Mouse (Mus musculus): ENCODE data around the gene Prkch.

The Prkch gene

DNA sequence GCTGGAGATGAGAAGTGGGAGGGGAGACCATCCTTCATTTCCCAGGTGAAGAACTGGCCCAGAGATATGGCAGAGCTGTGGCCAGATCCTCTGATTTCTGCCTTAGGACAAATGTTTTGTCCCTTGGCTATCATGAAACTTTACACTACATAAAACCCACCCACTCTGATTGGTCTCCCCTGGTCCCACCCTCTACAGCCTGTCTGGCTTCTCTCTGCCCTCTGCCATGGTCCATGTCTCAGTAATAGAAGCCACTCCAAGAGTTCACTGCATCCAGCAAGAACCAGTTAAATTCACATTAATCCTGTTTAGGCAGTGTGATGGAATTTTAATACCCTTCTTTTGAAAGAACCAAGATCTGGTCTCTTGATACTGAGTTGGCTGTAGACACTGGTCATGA is 158.5 kb downstream of the Prkch start:
- in situ Hi-C loops (cut with MseI, MboI): no loop called here

DNA sequence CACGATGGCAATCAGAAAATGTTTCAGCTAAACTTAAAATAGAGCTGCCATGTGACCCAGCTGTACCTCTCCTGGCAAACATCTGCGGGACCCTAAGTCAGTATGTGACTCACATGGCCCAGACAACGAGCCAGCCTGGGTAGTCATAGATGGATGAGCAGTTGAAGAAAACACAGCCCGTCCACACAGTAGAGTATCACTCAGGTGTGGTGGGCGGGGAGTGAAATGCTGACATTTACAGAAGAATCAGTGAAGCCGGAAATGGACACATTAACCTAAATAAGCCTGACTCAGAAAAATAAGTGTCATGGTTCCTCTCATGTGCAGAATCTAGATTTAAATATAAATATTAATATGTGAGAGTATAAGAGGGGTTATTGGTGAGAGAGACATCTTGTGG is 161.5 kb downstream of the Prkch start:
- in situ Hi-C loops (cut with MseI, MboI): no loop called here

DNA sequence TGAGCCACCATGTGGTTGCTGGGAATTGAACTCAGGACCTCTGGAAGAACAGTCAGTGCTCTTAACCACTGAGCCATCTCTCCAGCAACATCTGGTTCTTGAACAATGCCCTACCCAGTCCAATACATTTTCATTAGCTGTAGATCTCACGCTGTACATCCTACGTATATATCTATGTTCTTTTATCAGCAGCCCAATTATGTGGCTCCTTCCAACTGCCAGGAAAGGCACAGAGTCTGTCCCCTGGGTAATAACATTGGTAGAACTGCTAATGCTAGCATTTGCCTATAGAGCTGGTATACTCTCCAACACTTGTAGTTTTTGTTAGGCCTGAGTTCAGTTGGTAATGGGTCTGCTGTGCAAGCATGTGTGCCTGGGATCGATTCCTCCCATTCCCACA is 163.8 kb downstream of the Prkch start:
- in situ Hi-C loops (cut with MseI, MboI): no loop called here

DNA sequence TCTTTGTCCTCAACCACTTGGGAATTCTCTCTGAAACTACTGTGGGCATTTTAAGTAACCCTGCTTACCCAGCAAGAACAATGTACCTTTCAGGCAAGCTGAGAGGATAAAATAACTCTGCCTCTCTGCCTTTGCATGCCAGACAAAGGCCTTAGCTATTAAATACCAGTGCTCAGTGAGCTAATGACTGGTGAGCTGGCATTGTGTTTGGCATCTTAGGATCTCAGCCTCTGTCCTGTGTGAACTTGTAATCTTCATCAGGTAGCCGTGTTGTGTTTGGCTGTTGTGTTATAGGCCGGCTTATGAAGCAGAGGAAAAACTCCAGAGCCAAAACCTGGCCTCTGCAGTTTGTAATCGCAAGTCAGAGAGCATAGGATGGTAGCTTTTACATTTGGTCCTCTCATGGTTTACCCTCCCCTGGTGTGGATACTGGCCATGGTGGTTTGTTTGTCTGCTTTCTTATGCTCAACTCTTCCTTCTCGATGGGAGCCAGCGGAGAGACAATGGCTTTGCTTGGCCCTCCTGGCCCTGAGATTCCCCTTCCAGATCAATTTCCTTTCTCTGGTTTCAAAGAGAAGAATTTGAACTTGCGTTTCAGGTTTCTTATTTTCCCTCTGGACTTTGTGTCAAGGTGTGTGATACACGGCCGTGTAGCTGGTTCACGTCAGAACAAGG is 170.0 kb downstream of the Prkch start:
- in situ Hi-C loops (cut with MseI, MboI): no loop called here

DNA sequence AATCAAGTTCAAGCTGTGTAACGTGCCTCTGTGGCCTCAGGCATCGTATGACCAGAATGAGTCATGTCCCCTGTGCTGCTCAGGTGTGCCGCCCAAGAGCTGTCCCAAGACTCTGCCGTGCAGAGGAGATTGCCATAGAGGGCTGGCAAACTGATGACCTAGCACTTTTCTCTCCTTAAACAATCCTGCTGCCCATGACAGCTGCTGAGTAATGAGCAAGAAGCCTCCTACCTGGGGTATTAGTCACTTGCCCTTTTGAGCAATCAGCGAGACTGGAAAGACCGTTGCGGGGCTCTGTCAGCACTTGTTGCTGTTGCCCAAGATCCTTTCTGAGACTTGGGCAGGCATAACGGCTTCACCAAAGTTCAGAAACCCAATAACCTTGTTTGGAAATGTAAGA is 171.1 kb downstream of the Prkch start:
- in situ Hi-C loops (cut with MseI, MboI): no loop called here

DNA sequence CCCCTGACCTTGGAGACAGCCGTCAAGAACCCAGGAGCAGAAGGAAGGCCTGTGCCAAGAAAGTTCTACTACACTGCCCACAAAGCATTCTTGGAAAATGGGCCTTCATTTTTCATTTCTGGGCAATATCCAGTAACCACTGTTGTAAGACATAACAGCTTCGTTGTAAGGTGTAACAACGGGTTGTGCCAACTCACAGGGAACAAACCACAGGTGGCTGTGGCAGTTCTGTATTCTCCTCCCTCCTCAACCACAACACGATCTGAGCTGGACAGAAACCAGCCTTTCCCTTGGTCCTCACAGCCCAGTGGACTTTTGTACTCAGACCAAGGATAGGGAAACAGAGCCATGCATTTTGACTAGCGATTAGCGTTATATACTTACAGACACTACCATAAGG is 171.9 kb downstream of the Prkch start:
- in situ Hi-C loops (cut with MseI, MboI): no loop called here

DNA sequence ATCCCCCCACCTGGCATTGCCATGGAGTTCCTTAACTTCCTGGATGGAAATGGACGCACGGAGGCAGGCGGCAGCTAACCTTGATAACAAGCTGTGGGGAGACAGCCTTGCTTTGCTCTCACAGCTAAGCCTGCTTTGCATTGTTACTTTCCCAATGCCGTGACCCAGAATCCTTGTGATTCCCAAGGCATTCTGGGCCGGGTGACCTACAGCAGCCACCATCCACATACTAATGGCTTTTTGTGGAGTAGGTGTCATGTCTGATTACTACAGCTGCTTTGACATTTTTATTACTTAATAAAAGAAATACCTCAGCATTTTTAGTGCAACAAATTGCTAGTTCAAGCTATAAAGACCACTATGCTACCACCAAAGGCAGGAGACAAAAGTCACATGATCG is 177.4 kb downstream of the Prkch start:
- in situ Hi-C loops (cut with MseI, MboI): no loop called here

DNA sequence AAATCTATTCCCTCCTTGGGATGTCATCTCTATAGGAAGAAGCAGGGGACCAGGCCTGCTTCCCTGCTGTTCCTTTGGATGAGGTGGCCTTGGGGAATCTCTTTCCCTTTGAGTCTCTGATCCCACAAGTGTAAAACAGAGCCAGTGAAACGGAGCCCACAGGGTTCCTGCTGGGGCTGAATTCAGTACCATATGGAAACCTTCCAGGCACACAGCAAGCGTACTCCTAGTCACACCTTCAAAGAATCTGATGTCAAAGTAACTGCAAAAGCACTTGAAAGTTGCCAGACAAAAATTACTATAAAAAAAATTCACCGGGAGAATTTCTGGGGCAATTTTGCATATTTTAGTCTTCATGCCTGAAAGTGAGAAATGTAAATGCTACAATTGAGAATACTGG is 178.2 kb downstream of the Prkch start:
- in situ Hi-C loops (cut with MseI, MboI): no loop called here

DNA sequence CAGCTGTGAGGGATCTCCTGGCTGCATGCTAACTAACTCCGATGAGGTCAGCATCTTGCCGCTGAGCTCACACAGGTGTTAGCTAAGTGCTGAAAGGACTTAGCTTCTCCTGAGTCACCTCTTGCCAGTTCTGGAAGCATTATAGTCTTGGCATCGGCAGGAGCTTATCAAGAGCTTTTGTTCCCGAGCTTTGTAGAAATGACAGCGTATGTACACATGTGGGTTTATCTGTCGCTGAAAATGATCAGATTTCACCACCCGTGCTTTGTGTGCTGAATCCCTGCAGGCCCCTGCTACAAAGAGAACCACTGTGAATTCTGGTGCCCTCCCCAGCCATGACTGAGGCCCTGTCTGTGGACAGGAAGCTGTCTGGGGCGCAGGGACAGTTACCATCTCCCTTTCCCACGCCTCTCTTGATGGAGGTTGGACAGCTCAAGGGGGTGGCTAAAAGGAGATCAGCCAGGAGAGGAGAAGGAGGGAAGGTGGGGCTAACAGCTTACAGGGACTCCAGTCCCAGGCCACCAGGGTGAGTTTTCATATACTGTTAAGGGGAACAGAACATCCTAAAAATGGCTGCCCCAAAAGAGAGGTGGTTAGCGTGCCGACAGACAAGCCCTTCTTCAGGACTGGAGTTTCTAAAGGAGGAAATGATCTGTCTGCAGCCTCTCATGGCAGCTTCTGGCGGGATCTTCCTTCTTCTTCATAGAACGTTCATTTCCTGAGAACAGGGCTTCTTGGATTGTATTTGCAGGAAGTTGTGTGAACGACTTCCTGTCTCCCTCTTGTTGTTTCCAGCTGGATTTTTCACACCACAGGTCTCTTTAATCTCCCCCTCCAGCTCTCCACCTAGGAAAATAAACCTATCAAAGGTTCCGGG is 180.3 kb downstream of the Prkch start:
- in situ Hi-C loops (cut with MseI, MboI): no loop called here

DNA sequence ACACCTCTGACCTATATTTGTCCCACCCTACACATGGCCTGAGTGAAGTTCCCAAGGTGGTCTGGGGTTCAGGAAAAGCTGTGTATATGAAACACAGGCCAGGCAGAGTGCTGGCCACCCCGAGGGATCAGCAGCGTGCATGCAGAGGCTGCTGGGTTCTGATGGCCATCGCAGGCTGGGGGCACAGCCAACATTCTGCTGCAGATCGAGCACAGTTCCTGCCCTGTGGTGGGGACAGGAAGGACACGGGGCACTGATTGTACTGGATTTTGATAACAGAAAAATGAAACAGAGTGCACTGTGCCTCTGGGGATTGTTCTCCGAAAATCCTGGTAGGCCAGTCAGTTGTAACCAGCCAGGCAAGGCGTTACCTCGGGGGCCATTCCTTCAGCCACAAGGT is 181.6 kb downstream of the Prkch start:
- in situ Hi-C loops (cut with MseI, MboI): no loop called here

DNA sequence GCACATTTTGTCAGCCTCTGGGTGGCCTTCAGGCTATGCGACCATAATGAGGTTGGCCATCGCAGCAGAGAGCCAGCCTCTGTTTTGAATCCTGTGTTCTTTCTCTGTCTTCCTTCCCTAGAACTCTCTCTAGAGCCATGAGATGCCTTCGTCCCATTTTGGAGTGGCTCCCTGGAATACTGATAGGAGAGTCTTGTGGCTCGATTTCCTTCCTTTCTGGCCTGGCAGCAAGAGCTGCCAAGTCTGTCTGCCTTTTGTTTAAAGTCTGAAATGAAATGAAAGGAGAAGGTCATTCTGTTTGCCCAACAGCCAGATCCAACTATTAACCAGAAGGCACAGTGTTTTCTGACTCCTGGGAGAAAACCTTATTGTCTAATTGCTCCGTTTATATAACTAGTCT is 184.2 kb downstream of the Prkch start:
- in situ Hi-C loops (cut with MseI, MboI): no loop called here

DNA sequence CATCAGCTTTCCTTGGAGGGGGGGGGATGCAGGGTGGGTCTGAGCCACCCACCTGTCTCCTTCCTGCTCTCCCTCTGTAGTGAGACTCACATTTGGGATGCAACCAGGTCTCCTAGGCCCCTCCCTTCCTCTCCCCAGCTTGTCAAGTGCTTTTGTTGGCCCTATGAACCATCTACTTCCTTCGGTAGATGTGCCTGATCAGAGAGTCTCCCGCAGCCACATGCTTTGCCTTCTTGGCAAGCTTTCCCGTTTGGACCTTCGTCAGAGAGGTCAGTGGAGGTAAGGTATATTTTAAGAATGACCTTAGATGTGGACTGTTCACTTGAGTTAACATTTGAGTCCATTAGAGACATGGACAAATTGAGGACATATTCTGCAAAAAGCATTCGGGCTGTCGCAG is 184.9 kb downstream of the Prkch start:
- in situ Hi-C loops (cut with MseI, MboI): no loop called here

DNA sequence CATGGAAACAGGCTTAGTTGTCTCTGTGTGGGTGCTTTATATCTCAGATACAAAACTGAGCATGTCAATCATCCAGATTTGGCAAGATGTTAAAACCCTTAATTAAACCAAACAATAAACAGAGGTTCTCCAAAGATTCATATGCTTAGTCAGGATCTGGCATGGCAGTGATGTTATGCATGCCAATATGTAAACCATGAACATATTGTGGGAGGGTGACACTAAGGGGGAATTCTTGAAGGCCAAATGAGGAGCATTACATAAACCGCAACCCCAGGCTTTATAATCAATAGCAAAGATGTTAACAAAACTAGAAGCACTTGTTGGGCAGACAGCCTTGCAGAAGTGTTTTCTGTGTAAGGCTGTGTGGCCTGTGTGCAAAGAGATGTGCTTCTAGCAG is 186.2 kb downstream of the Prkch start:
- in situ Hi-C loops (cut with MseI, MboI): no loop called here

DNA sequence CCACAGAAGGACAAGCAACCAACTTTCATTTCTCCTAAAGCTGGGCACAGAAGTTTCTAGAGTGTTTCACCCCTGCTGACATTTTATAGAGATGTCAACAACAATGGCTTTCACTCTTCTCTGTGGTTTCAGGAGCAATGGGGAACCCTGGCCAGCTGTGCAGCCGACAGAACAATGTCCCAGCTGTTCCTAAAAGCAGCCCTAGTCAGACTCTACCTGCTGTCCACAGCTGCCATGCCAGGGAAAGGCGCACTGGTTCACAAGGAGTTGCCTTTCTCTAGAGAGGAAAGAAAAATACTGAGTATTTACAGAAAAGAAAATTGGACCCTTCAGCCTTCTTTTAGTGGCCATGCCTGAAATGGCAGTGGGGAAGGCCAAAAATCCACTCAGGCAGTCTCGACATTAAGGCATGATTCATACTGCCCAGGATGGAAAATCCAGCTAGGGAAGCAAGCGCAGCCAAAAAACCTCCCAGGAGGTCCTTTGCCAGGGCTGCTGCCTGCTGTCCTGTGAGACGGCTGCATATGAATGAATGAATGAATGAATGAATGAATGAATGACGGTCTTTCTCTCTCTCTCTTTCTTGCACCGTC is 190.3 kb downstream of the Prkch start:
- in situ Hi-C loops (cut with MseI, MboI): no loop called here

DNA sequence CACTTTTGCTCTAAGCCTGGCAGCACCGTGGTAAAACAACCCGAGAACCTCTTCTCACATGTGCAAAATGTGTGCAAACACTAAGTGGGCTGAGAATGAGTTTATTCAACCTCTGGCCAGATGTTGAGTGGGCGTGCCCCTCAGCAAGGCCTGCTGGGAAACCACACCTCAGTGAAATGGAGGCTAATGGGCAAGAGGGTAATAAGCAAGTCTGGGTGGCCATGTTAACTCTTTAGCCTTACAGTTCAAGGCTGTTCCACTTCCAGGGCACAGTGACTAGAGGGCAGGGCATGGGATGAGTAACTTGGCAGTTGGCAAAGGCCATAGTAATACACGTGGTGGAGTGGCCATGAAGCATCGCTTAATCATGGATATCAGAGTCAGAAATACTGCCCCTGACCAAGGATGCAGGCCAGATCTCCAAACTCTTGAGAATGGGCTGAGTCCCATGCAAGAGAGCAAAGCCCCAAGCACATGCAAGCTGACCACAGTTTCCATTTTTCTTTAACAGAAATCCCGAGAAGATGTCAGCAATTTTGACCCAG is 191.9 kb downstream of the Prkch start:
- in situ Hi-C loops (cut with MseI, MboI): no loop called here

DNA sequence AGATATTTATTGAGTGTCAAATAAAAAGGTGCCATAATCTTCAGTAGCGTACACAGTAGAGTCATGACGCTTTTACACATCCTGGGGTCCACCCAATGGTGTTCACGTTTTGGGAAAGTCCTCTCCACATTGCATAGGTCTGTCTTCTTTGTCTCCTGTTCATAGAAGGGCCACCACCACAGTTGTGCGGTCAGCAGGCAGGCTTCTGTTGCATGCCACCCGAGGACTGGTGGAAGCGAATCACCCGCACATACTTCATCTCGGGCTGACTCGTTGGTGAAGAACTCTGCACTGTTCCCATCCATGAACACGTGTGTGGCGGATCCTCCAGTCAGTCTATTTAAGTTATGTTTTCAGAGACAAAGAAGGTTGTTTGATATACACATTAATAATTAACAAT is 193.1 kb downstream of the Prkch start:
- in situ Hi-C loops (cut with MseI, MboI): no loop called here

DNA sequence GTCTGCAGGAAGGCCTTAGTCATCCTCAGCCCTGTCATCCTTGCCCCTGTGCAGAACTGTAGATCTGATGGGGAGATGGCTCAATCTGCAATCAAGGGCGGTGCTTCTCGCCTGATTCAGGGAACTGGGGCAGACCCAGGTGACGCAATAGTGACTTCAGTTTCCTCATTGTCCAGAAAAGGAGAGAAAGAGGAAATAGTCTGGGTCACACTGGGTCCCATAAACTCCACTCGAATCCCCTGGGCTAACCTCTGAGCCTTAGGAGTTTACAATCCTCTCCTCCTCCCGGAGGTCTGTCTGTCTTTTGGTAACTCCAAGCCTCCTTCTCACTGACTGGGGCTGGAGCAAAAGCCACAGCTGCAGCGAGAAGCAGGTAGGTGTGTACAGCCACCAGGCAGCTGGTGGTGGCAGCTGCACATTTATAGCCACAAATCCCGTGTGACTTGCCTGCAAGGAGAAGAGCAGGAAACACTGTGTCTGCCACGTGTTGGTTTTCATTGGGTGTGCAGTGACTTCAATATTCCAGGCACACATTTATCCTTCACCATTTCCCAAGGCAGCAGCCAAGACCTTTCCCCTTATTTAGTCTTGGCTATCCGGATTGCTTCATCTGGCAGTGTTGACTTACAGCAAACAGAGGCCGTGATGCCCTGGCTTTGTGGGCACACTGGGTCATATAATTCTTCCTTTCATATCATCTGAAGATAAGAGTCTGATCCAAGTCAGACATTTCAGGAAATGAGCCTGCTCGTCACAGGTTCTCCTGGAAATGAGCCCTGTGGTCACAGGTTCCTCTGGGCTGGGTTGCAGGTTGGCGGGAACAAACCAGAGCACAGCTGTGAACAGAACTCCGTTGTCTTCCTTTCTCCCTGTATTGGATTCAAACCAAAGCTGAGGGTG is 195.0 kb downstream of the Prkch start:
- in situ Hi-C loops (cut with MseI, MboI): no loop called here

DNA sequence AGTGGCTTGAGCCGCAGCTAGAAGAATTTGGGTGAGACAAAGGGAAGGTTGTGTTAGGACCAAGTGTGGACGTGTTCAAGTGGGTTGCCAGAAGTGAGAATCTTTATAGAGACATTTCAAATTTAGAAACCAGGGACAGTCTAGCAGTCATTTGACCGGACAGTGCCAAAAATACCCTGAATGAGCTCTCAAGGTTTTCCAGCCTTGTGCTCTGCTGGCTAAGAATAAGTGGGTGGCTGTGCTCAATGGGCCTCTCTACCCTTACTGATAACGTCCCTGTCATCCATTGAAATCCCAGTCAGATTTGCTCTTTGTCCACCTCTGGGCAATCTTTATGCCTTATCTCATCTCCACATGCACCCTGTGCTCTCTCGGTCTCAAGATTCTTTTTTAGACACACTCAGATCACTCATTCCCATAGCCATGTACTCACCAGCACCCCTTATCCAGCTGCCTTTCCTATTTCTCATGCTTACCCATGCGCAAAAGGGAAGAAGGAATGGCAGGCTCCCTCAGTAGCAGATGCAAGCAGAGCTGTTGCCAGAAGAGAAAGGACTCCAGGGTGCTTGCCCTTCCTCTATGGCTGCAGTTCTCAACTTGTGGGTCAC is 196.9 kb downstream of the Prkch start:
- in situ Hi-C loops (cut with MseI, MboI): no loop called here

DNA sequence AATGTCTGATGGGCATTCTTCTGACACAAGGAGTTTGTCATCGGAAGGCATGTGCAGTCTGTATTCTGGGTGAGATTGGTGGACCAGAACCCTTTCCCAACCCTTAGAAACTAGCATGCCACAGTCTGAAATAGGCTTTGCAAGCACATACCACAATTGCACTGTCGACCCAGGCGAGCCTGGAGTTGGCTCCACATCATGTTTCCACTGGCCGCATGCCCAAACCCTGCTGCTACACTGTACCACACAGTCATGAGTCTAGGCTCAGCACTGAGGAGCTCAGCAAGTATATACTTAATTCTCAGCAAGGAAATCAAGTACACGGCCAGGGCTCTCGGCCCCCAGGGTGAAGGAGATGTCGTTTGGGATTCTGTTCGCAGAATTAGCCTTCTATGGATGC is 202.3 kb downstream of the Prkch start:
- in situ Hi-C loops (cut with MseI, MboI): no loop called here

DNA sequence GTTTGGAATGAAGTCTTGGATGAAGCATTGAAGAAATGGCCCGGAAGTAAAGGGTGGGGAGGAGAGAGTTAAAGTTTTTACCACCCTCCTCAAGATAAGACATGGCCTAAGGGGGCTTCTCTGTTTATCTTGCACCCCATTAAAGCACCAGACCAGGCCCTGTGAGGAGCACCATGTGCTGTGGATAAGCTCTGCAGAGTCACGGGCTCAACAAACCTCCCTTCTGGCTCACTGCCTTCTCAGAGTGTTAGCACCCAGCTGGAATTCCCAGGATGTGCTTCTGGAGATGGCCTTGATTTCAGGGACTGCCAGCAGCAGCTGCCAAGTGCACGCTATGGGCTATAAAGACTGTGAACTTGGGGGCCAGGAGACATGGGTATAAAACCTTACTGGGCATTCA is 204.3 kb downstream of the Prkch start:
- in situ Hi-C loops (cut with MseI, MboI): no loop called here

DNA sequence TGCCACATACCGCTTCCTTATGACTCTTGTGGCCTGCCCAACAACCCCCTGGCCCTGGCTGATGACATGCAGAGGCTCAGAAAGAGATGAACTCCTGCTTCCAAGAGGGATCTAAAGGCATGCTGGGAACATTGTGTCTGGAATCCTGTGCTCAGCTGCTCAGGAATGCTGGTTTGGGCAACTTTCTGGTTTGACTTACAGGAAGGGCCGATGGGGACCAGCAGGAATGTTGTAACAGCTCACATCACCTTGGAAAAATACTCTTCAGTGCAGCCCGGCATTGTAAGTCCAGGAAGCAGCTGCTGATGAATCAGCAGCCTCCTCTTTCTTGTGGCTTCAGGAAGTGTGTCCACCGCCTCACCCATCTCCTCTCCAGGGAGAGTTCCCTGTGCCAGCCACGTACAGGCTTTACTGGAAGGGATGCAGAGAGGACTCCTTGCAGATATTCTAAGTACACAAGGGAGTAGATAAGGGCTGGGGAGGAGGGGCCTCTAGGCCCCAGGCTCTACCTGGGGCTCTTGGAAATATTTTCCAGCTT is 206.0 kb downstream of the Prkch start:
- in situ Hi-C loops (cut with MseI, MboI): no loop called here

All from mouse trophoblast stem cell (cell line).